Mouse (Mus musculus) cortical plate, adult 2 months (tissue): ENCODE measurements around the gene Eya4.

Source experiments
- CTCF ChIP-seq: fragments of 200-500 bp; IDR thresholded peaks from 2 replicates; pipeline ENCODE4 v1.5.1; 2011; ENCODE audit warnings: mild to moderate bottlenecking, control low read depth, low read length; ENCODE audit not compliant: insufficient read depth; ENCODE audit errors: extremely low read depth
- POLR2A ChIP-seq: fragments of 200-500 bp; IDR thresholded peaks from 2 replicates; pipeline ENCODE4 v1.6.1; 2011; ENCODE audit warnings: mild to moderate bottlenecking, low read length, control low read depth; ENCODE audit not compliant: insufficient read depth; ENCODE audit errors: extremely low read depth

- TF ChIP-seq POLR2A = no peak
- TF ChIP-seq CTCF = no peak
Observed at GRCm38 (mm10) chr10:23348101-23348892, 2.3 kb downstream of the Eya4 start.
